Mouse (Mus musculus) hindbrain, embryonic 16.5 days (tissue): ENCODE data around the gene Padi2. TPM values are rescaled to one million over a fixed set of nuclear protein-coding genes. Genes with fewer than 3 reads are reported as not detected.

Experiments used
- ATAC-seq: fragments of 200-750 bp; cut with Nextera tagmentation; 2 replicates; pipeline ENCODE4 v1.8.0; 2017; ENCODE audit warnings: moderate TSS enrichment, moderate library complexity
- H3K27ac ChIP-seq: fragments of 300-500 bp; sonication (generic); 2 replicates; pipeline ENCODE4 v1.5.1; 2014; ENCODE audit warnings: low read depth, mild to moderate bottlenecking, control low read depth, low read length, moderate library complexity
- H3K27me3 ChIP-seq: fragments of 300-500 bp; sonication (generic); replicated peaks from 2 replicates; pipeline ENCODE4 v1.6.1; 2014; ENCODE audit warnings: low read length; ENCODE audit not compliant: control insufficient read depth, insufficient read depth
- H3K36me3 ChIP-seq: fragments of 300-500 bp; sonication (generic); 2 replicates; pipeline ENCODE4 v1.6.1; 2014; ENCODE audit warnings: mild to moderate bottlenecking, low read length, moderate library complexity, mixed read lengths; ENCODE audit not compliant: control insufficient read depth, insufficient read depth
- H3K4me1 ChIP-seq: fragments of 300-500 bp; sonication (generic); 2 replicates; pipeline ENCODE4 v1.6.1; 2014; ENCODE audit warnings: low read depth, low read length; ENCODE audit not compliant: control insufficient read depth, insufficient read depth
- H3K4me2 ChIP-seq: fragments of 300-500 bp; sonication (generic); 2 replicates; pipeline ENCODE4 v1.6.1; 2014; ENCODE audit warnings: mild to moderate bottlenecking, low read length, control low read depth, moderate library complexity
- H3K4me3 ChIP-seq: fragments of 300-500 bp; sonication (generic); 2 replicates; pipeline ENCODE4 v1.5.1; 2014; ENCODE audit warnings: mild to moderate bottlenecking, low read length, control low read depth, moderate library complexity
- H3K9ac ChIP-seq: fragments of 300-500 bp; sonication (generic); 2 replicates; pipeline ENCODE4 v1.6.1; 2014; ENCODE audit warnings: low read depth, mild to moderate bottlenecking, control low read depth, low read length, moderate library complexity
- H3K9me3 ChIP-seq: fragments of 300-500 bp; sonication (generic); 2 replicates; pipeline ENCODE4 v1.6.1; 2014; ENCODE audit warnings: mild to moderate bottlenecking, low read length, moderate library complexity; ENCODE audit not compliant: control insufficient read depth
- WGBS: fragments of 180-500 bp; shearing (Covaris S2); extraction: QIAGEN DNeasy Blood & Tissue Kit; methylation state at CpG from one replicate; pipeline ENCODE4 v1.1.7; 2014; 5-methylcytosine and 5-hydroxymethylcytosine counted together
- polyA plus RNA-seq: library from polyadenylated mRNA; unstranded; fragments of >200 nt; fragmentation: Nextera tagmentation; extraction: Ambion mirVana; gene quantifications from 2 replicates; pipeline ENCODE4 v1.2.1, GENCODE M21; 2015

Padi2 gene
- polyA plus RNA-seq, 1 experiment from 2014 or later, result 2.4 TPM

- 86% methylated on average over 7 of the region's 7 CpGs for WGBS
- Histone ChIP-seq H3K9me3 (no peaks in the 10 kb centered on the region), H3K9ac (no peak overlapping the region), H3K4me2 (no peak overlapping the region), H3K4me1 (peaks cover 25% of the 10 kb centered on the region), H3K27ac (no peak overlapping the region), H3K36me3 (no peaks in the 10 kb centered on the region), H3K4me3 (no peak overlapping the region), H3K27me3 (no peaks in the 10 kb centered on the region)
- no peak for ATAC-seq
Measured at GRCm38 (mm10) chr4:140959128-140959679, 53.1 kb downstream of the Padi2 start.

DNA sequence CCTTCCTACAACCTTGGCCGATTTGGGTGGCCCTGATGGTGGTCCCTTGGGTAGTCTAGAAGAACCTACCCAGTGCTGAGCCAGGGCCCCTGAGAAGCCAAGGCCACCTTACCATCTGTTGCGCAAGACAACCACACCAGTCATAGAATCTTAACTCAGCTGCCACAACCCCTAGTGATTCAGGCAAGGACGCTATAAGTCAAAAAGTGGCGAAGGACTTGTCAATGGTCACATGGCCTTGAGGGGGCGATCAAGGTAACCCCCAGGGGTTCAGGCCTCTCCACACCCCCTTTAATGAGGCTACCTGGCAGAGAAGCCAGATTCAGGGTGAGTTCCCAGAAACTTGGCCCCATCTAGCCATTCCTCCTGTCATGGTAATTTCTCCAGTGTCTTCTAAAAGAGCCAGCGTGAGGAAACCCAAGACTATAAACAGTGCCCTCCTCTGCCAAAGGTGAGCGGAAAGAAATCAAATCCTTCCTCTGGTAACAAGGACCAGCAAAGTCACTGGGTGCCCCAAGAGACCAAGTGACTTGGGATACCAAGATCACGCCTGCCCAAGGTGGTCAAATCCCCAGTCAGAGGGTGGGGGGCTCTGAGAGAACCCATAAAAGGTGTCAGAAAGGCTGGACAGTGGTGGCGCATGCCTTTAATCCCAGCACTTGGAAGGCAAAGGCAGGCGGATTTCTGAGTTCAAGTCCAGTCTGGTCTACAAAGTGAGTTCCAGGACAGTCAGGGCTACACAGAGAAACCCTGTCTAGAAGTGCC, 53.8 kb downstream of the Padi2 start:
- Histone ChIP-seq H3K27me3 (no peaks in the 10 kb centered on the region), H3K9ac (no peak overlapping the region), H3K36me3 (no peaks in the 10 kb centered on the region), H3K4me2 (no peak overlapping the region), H3K27ac (no peak overlapping the region), H3K9me3 (no peaks in the 10 kb centered on the region), H3K4me1 (peaks cover 32% of the 10 kb centered on the region), H3K4me3 (no peak overlapping the region)
- no peak for ATAC-seq
- WGBS, result 81% methylated on average over 10 of the region's 10 CpGs

GRCm38 (mm10) chr4:140960781-140961466, 54.8 kb downstream of the Padi2 start, which contains the start of gene Sdhb:
Sdhb (plus strand) TSS chr4:140961203.
- no peaks in the 10 kb centered on the region for H3K27me3 ChIP-seq
- WGBS, result 2% methylated on average over 37 of the region's 37 CpGs
- peak within 1 kb of the TSS; percentile 81 for H3K4me2 ChIP-seq
- H3K9ac ChIP-seq, result peak within 1 kb of the TSS; percentile 98
- no peaks in the 10 kb centered on the region for H3K36me3 ChIP-seq
- peaks cover 32% of the 10 kb centered on the region for H3K4me1 ChIP-seq
- H3K9me3 ChIP-seq, result no peaks in the 10 kb centered on the region
- peak within 1 kb of the TSS; percentile 84 for H3K4me3 ChIP-seq
- peak; percentile 95 for ATAC-seq
- H3K27ac ChIP-seq, result peak within 1 kb of the TSS; percentile 90

DNA sequence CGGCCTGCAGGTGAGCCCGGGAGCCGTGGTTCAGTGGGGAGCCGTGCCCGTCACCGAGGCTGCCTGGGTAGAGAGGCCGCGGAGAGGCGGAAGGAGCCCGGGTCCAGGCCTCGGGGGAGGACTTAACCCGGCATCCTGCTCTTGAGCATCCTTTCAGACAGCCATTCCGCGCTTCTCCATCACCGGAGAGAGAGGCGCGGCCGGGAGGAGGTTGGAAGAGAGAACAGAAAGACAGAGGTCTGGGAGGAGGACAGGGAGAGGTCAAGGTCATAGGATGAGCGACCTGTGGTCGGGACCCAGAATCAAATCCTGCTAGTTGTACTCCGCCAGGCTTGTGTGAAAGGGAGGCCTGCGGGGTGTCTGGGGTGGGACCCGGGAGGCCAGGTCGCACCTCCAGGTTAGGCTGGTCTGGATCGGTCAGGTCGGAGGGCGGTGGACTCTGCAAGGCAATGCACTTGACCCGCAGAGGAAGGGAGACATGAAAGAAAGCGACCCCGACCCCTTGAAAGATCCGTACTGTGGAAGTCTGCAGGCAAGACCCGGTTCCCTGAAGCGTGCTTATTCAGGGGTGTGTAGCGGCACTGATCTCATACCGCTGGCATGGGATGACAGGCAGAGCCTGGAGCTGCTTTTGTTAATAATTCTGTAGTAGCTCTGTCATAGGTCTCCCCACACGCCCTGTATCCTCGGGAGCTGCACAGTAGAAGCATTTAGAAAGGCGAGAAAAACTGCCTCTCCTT, 55.5 kb downstream of the Padi2 start:
- H3K4me1 ChIP-seq, result peaks cover 31% of the 10 kb centered on the region
- H3K36me3 ChIP-seq, result no peaks in the 10 kb centered on the region
- H3K27ac ChIP-seq, result peak overlapping the region; percentile 90
- no peaks in the 10 kb centered on the region for H3K9me3 ChIP-seq
- H3K27me3 ChIP-seq, result no peaks in the 10 kb centered on the region
- peak overlapping the region; percentile 84 for H3K4me3 ChIP-seq
- ATAC-seq, result peak; percentile 37; the same call in 1 of the 2 replicates
- peak overlapping the region; percentile 81 for H3K4me2 ChIP-seq
- under 1% methylated on average over 38 of the region's 38 CpGs for WGBS
- H3K9ac ChIP-seq, result peak overlapping the region; percentile 98

DNA sequence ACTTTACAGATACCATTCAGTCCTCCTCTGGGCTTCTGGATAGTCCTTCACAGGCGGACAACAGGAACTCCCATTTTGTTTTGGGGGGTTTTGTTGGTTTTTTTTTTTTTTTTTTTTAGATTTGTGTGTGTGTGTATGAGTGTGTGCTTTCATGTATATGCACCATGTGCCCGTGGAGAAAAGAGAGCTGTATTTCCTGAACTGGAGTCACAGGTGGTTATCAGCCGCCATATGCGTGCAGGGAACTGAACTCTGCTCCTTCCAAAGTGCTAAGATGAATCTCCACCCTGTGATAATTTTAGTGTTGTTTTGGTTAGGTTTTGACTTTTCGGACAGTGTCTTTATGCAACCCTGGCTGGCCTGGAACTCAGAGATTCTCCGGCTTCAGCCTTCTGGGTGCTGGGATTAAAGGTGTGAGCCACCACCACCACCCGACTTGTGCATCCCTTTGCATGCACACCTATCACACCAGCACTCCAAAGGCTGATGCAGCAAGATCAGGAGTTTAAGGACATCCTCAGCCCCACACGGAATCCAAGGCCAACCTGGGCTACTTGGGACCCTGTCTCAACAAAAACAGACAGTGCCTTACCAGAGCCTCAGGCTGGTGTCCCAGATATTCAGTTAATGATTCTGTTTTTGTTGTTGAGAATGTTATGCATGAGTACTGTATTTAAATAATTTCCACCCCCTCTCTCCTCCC, 56.2 kb downstream of the Padi2 start:
- no peaks in the 10 kb centered on the region for H3K36me3 ChIP-seq
- WGBS, result 73% methylated on average over 8 of the region's 8 CpGs
- H3K4me1 ChIP-seq, result peaks cover 29% of the 10 kb centered on the region
- peak overlapping the region; percentile 84 for H3K4me3 ChIP-seq
- peak overlapping the region; percentile 98 for H3K9ac ChIP-seq
- no peaks in the 10 kb centered on the region for H3K27me3 ChIP-seq
- H3K27ac ChIP-seq, result peak overlapping the region; percentile 90
- ATAC-seq, result no peak
- H3K9me3 ChIP-seq, result no peaks in the 10 kb centered on the region
- peak overlapping the region; percentile 81 for H3K4me2 ChIP-seq

GRCm38 (mm10) chr4:140962950-140963349, 56.8 kb downstream of the Padi2 start:
- Histone ChIP-seq H3K9me3 (no peaks in the 10 kb centered on the region), H3K9ac (no peak overlapping the region), H3K4me3 (no peak overlapping the region), H3K27ac (no peak overlapping the region), H3K4me1 (peaks cover 26% of the 10 kb centered on the region), H3K4me2 (peak overlapping the region; percentile 81), H3K36me3 (peaks cover 3% of the 10 kb centered on the region; the same call in 1 of the 2 replicates), H3K27me3 (no peaks in the 10 kb centered on the region)
- no peak for ATAC-seq
- WGBS, result 44% methylated on average over 5 of the region's 5 CpGs

DNA sequence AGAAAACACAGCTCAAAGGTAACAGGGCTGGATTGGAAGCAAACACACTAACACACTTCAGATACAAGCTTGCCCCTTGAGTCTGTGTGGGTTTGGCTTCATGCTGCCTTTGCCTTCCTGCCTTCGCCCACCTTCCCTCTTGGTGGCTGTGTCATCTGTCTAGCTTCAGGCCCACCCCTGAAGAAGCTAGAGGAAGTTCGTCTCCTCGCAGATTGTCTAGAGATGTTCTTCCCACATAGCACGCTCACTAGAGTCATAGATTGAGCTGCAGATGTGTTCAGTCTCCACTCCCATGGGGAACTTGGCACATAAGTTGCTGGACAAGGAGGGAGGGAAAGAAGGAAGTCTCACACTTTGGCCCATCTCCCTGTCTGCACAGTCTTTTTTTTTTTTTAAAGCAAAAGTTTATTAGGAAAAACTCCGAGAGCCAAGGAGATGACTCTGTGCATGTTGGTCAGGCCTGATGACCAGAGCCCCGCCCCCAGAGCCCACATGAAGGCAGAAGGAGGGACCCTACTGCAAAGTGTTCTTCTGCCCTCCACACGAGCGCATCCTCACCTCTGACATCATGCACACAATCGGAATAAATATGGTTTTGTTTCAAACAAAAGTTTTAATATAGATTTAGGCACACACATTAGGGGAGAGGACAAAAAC, 57.9 kb downstream of the Padi2 start:
- WGBS, result 77% methylated on average over 9 of the region's 9 CpGs
- H3K9me3 ChIP-seq, result no peaks in the 10 kb centered on the region
- H3K4me3 ChIP-seq, result no peak overlapping the region
- peaks cover 26% of the 10 kb centered on the region for H3K4me1 ChIP-seq
- H3K27ac ChIP-seq, result no peak overlapping the region
- peaks cover 6% of the 10 kb centered on the region; the same call in 1 of the 2 replicates for H3K36me3 ChIP-seq
- no peak overlapping the region for H3K4me2 ChIP-seq
- ATAC-seq, result no peak
- H3K9ac ChIP-seq, result no peak overlapping the region
- no peaks in the 10 kb centered on the region for H3K27me3 ChIP-seq

- H3K27ac ChIP-seq, result no peak overlapping the region
- 0 out of 2 replicates have a peak, but pooled peaks have one; percentile 3 for ATAC-seq
- 6% methylated on average over 7 of the region's 7 CpGs for WGBS
Measured at GRCm38 (mm10) chr4:140964620-140965019, 58.5 kb downstream of the Padi2 start.

More at GRCm38 (mm10) chr4:140964620-140965019, 58.5 kb downstream of the Padi2 start:
- Histone ChIP-seq H3K9me3 (no peaks in the 10 kb centered on the region), H3K27me3 (no peaks in the 10 kb centered on the region), H3K4me1 (peaks cover 26% of the 10 kb centered on the region), H3K36me3 (peaks cover 6% of the 10 kb centered on the region; the same call in 1 of the 2 replicates), H3K9ac (no peak overlapping the region; the same call in 1 of the 2 replicates), H3K4me3 (no peak overlapping the region), H3K4me2 (no peak overlapping the region)
